Mouse (Mus musculus) layer of hippocampus, adult 9-11 months (tissue): ENCODE results near the gene Ift140.

Experiments
- DNase-seq: peaks from one replicate; pipeline ENCODE4 v3.0.0; 2022

Ift140 gene

GRCm38 (mm10) chr17:25077771-25078372, 62.0 kb downstream of the Ift140 start:
- DNase-seq, result peak; percentile 59

GRCm38 (mm10) chr17:25080210-25080609, 64.3 kb downstream of the Ift140 start:
- no peak for DNase-seq

- DNase-seq, result no peak
Measured at GRCm38 (mm10) chr17:25080960-25081381, 65.1 kb downstream of the Ift140 start.

- DNase-seq, result peak; percentile 38
Measured at GRCm38 (mm10) chr17:25082081-25082847, 66.4 kb downstream of the Ift140 start.

GRCm38 (mm10) chr17:25082887-25083286, 67.0 kb downstream of the Ift140 start:
- DNase-seq, result no peak

- DNase-seq, result no peak
Measured at GRCm38 (mm10) chr17:25083444-25083931, 67.6 kb downstream of the Ift140 start, which contains the start of gene Tmem204. Gene Tmem204 (minus strand): TSS chr17:25083591.

GRCm38 (mm10) chr17:25084835-25085385, 69.0 kb downstream of the Ift140 start:
- no peak for DNase-seq

GRCm38 (mm10) chr17:25086724-25087123, 70.8 kb downstream of the Ift140 start:
- DNase-seq, result no peak

GRCm38 (mm10) chr17:25089158-25089557, 73.3 kb downstream of the Ift140 start:
- DNase-seq, result no peak

GRCm38 (mm10) chr17:25090450-25090849, 74.6 kb downstream of the Ift140 start:
- no peak for DNase-seq

GRCm38 (mm10) chr17:25096221-25096620, 80.3 kb downstream of the Ift140 start:
- DNase-seq, result no peak

- no peak for DNase-seq
Measured at GRCm38 (mm10) chr17:25100052-25100451, 84.2 kb downstream of the Ift140 start.

GRCm38 (mm10) chr17:25101338-25101737, 85.5 kb downstream of the Ift140 start:
- no peak for DNase-seq

GRCm38 (mm10) chr17:25107786-25108185, 91.9 kb downstream of the Ift140 start:
- DNase-seq, result no peak

- DNase-seq, result no peak
Measured at GRCm38 (mm10) chr17:25109578-25109977, 93.7 kb downstream of the Ift140 start.

GRCm38 (mm10) chr17:25110590-25110989, 94.7 kb downstream of the Ift140 start:
- DNase-seq, result no peak

- DNase-seq, result no peak
Measured at GRCm38 (mm10) chr17:25111220-25111619, 95.3 kb downstream of the Ift140 start.

GRCm38 (mm10) chr17:25111739-25112422, 96.0 kb downstream of the Ift140 start:
- DNase-seq, result peak; percentile 75

GRCm38 (mm10) chr17:25112423-25112810, 96.5 kb downstream of the Ift140 start:
- no peak for DNase-seq

- no peak for DNase-seq
Measured at GRCm38 (mm10) chr17:25114908-25115645, 99.2 kb downstream of the Ift140 start.

- DNase-seq, result peak; percentile 91
Measured at GRCm38 (mm10) chr17:25115664-25116432, 100.0 kb downstream of the Ift140 start, which contains the start of gene Telo2. Gene Telo2 (minus strand): TSS chr17:25115967.

GRCm38 (mm10) chr17:25117263-25117662, 101.4 kb downstream of the Ift140 start:
- DNase-seq, result no peak
